Mouse (Mus musculus) yolk sac, embryonic 10.5 days (tissue): ENCODE data around the gene Krba1.

ENCODE experiments used
- DNase-seq: peaks from one replicate; pipeline ENCODE4 v3.0.0-alpha.2; 2017; ENCODE audit warnings: low spot score

Krba1 gene

DNA sequence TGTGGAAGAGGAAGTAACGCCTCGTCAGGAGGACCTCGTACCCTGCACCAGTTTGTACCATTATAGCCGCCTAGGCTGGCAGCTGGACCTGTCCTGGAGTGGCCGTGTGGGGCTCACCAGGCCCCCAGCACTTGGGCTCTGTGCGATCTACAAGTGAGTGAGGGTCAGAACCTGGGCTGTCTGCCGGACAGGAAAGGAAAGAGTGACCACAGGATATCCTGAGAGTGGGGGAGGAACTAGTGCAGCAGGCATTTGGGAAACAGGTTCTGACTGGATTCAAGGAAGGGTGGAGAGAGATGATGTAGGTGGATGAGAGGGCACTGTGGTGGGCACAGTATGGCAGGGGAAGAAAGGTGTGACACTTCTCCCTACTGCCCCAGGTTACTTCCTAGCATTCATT, 53.1 kb downstream of the Krba1 start:
- no peak for DNase-seq

DNA sequence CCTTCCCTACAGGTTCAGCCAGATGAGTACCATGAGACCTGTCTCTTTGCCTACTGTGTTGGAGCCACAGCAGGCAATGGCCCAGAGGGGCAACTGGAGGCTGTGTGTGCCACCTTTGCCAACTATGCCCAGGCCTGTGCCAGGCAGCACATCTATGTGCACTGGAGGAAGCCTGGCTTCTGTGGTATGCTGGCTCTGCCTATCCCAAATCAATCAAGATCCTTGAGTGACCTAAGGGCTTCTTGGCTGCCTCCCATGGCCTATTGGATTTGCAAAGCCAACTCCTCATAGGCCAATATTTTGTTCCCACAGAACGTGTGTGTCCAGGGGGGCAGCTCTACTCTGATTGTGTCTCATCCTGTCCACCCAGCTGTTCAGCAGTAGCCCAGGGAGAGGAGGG, 56.8 kb downstream of the Krba1 start:
- DNase-seq, result no peak

DNA sequence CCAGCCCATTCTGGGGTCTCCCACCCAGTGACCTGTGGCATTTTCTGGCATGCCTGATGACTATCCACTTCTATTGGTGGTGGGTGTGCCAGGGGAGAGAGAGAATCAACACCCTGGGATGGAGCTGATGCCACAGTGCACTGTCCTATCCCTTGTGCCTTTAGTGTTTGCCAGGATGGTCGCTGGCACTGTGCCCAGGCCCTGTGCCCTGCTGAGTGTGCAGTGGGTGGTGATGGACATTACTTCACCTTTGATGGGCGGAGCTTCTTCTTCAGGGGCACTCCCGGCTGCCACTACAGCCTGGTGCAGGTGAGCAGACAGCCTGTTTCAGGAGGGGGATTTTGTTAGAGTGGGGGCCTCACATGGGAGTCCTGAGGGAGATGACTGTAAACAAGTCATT, 57.4 kb downstream of the Krba1 start:
- no peak for DNase-seq

DNA sequence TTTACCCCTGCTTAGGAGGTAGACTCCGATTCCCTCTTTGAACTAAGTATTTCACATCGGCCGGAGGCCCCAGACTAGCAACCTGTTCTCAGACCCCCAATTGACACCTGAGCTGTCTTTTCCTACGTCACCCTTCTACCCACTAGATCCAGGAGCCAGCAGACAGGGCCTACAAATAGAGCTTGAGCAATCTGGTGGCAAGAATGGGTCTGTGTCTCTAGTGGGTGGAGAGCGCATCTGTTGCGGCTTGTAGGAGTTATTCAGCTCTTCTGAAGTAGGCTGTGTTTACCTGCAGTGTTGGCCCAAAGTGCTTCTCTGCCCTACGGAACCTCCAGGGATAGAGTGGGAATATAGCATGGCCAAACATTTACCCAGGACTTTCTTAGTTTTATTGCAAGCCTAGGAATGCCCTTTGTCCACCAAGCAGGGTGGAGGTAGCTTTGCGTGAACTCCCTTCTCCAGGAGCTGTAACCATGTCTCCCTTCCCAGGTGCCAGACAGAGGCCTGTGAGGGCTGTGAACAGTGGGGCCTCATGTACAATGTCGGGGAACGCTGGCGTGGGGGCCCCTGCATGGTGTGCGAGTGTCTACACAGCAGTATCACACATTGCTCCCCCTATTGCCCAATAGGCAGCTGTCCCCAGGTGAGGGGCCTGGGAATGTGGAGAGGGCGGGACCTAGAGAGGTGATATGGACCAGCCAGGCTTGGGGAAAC, 69.7 kb downstream of the Krba1 start:
- DNase-seq, result peak; percentile 32

DNA sequence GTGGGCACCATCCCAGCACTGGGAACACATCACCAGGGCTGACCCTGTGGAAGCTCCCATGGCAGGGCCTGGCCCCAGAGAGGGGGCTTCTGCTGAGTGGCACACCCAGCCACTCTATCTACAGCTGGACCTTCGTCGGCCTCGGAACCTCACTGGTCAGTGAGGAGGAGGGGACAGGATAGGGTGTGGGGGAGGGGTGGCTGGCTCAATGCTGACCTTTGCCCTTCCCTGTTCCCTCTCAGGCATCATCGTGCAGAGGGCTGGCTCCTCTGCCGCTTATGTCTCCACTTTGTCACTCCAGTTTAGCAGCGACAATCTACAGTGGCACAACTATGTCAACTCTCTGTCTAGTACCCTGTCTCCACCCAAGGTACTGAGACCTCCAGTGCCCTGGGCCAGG, 71.3 kb downstream of the Krba1 start:
- peak; percentile 66 for DNase-seq

DNA sequence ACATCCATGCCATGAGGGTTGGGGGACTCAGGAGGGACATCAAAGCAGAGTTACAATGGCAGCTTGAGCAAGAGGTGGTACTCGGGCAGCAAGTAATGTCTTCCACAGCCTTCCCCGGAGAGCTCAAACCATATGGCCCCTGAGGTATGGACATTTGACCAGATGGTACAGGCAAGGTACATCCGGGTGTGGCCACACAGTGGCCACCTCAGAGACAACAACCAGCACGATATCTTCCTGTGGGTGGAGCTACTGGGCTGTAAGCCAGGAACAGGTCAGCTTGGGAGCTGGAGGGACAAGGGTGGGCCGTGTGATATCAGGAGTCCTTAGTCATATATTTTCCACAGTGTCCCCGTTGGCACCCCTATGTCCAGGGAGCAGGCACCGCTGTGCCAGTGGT, 72.1 kb downstream of the Krba1 start:
- no peak for DNase-seq
